Mouse (Mus musculus) lung, postnatal 0 days (tissue): ENCODE measurements around the gene Ndufb10.

ENCODE experiments used
- CTCF ChIP-seq: IDR thresholded peaks from 2 replicates; pipeline ENCODE4 v1.5.1; 2016; ENCODE audit warnings: antibody characterized with exemption, mild to moderate bottlenecking
- EP300 ChIP-seq: IDR thresholded peaks from 2 replicates; pipeline ENCODE4 v1.6.1; 2016; ENCODE audit warnings: antibody characterized with exemption, mild to moderate bottlenecking, control low read depth

DNA sequence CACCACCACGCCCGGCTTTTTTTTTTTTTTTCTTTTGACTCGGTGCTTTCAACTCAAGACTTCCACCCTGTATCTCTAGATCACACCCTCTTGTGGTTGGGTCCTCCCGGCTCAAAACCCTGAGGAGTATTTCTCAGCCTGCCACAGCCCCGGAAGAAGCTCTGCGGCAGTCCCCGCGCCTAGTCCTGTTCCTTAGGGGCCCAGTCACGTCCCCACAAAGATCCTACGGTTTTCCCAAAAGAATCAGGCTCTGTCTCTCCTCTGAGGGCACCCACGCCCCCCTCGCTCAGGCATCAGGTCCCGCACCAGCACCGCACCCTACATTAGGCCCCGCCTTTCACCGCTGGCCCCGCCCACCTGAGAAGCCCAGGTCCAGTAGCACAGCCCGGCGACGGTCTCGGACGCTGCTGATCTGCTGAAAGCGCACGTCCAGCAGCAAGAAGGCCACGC is 37.1 kb downstream of the Ndufb10 start:
- TF ChIP-seq CTCF (no peak), EP300 (no peak)
